Mouse (Mus musculus): ENCODE results near the gene Trib3.
"Not testable (repeated sequence)": the region's sequence is repeated elsewhere in the genome, so short reads cannot be mapped to it uniquely, and the experiment has no call there.

The Trib3 gene

DNA sequence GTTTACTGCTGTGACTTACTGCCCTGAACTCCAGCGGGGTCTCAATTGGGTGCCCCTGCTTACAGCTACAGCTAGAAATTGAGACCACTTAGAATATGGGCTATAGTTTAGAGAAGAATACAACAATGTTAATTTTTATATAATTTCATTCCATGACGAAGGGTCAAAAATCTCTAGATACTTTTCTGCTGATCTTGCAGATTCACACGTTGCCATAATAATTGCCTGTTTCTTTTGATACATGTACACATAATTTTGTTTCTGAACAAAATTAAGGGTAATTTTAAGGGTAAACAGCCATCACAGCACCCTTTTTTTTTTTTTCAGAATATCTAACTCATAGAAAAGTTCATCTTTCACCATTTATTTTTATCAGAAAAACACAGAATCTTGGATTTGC is 36.6 kb downstream of the Trib3 start:
- DNase-seq (ENCODE audit: low spot score), result no peak

DNA sequence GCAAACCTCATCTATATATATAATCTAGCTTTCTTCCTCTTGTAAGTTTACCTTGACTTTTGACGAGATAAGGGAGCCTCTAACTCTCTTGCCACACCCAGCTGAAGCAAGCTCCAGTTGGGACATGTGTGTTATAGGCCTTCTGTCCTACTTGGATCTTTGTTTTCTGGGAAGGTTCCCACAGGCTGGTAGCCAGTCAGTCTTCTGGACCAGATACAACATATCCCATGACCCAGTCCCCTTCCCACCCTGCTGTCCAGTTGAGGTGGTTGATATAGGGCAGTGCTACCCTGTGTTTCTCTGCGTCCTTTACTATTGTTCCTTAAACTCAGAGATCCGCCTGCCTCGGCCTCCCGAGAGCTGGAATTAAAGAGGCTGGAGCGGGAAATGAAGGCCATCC is 38.4 kb downstream of the Trib3 start:
- no peak for DNase-seq (ENCODE audit: low spot score)

DNA sequence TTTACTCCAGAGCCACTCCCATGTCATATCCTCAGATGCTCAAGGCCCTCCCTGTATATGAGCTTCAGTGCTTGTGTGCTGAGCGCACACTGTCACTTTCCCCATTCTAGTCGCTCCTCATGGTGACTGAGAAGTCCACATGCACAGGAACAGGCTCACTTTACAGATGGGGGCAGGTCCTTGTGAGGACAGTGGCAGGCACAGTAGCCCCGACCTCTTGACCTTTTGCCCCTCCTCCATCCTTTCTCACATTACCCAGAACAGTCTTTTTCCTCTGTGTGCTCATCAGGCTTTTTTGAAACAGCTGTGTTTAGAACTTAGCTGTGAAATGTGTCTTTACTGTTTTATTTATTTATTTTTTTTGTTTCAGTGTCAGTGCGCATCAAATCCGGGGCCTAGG is 40.1 kb downstream of the Trib3 start:
- peak; percentile 45 for DNase-seq (ENCODE audit: low spot score)

DNA sequence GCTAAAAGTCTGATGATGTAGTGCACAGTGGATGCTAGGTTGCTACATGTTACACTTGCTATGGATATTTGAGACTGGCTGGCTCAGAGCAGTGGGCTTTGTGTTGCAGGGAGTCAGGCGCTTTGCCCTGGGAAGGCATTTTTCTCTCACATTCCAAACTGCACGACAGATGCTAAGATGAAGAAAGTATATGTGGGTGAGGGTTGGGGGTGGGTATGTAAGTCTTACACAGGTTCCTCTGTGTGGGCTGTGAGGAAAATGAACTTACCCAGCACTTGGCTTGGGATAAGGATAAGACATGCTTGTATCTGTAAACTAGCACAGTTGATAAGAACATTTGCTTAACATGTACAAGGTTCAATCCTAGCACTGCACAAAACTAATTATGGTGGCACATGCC is 41.0 kb downstream of the Trib3 start:
- DNase-seq (ENCODE audit: low spot score), result no peak

DNA sequence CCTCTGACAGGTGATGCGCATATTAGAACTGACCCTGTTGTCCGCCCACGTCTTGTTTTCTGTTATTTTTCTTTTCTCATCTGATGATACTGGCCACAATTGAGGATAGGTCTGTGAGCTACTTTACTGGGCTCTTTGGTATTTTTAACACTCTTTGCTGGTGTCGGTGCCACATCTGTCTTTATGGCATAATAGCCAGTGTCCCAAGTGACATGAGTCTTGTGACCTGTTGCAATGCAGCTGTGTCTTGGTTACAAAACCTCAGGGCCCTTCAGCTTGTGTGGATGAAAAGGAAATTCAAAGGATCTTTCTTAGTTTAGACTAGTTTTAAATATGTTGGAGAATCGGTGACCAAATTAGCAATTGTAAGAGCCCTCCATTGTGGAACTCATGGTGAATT is 49.3 kb downstream of the Trib3 start:
- no peak for DNase-seq (ENCODE audit: low spot score)

DNA sequence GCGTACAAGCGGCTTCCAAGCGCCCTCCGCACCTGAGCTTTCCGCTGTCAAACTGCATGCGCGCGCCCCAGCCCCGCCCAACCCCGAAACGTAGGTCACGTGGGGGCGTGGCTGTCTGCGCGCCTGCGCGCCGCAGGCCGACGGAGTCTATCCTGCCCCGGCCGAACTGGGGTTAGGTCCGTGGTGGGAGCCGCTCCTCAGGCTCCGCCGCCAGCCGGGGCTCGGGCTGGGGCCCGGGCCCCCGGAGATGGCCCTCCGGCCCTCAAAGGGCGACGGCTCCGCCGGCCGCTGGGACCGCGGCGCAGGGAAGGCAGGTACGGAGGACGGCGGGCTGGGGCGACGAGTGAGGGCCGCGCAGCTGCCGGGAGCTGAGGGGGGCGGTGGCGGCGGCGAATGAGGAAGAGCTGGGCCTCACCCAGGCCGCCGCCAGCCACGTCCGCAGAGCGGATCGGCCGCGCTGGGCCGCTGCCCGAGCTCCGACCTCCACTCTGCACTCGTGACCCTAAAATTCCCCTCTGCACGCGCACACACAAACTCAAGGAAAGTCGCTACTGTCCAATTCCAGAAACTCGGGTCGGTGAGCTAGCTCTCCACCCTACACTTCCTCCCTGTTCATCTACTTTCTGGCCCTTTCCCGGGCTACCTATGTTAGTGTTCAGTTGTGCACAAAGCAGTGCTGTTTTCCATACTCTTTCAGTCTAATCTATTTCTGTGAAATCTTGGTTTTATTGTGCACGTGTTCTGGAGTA is 49.9 kb downstream of the Trib3 start, which contains the start of gene Tbc1d20:
Tbc1d20 (plus strand) TSS at position 102 of the 749 bp plus-strand sequence.
- peak; percentile 94 for DNase-seq (ENCODE audit: low spot score)

DNA sequence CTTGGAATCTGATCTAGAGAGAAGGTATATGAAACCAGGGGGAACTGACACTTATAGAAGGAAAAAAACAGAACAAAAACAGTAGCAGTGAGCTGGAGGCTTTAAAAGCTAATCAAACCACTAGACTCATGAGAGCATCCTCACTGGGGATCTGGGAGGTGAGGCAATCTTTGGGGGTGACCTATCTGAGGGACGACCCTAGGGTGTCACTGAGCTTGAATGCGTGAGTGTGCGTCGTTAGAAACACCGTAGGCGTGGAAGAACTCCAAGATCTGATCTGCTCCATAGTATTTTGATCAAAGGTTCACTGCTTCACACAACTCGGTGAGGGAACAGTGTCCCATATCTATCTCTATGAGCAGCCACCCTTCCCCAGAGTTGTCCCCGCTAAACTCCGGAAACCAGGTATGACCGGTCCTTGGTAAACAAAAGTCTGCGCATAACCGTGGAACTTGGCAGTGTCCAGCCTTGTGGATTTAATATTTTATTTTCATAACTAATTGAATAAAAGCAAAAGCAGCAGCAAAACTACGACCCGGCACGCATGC is 50.6 kb downstream of the Trib3 start:
- no peak for DNase-seq (ENCODE audit: low spot score)

DNA sequence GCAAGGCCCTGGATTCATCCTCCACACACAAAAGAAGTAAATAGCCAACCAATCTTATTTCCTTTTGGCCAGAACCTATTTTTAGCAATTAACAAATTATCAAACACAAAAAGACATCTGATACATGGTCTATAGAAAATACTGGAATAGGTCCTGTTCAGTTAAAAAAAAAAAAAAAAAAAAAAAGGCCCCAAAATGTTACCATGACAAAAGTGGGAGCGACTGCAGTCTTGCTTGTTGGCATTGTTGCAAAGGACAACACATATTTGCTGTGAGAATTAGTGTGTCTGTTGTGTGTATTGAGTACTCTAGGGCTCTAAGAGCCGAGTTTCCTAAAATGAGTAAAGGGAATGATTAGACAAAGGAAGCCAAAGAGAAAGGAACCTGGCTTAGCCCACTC is 51.4 kb downstream of the Trib3 start:
- DNase-seq (ENCODE audit: low spot score), result no peak

DNA sequence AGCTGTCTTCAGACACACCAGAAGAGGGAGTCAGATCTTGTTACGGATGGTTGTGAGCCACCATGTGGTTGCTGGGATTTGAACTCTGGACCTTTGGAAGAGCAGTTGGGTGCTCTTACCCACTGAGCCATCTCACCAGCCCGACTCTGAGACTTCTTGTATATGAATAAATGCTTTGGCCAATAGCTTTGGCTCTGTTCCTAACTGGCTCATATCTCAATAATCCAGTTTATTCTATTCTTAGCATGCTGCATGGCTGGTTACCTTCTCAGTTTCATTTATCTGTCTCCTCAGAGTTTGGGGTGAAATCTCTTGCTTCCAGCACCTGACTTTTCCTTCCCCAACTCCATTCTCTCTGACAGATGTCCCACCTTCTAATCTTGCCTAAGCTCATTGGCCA is 54.2 kb downstream of the Trib3 start:
- DNase-seq (ENCODE audit: low spot score), result not testable (repeated sequence)

DNA sequence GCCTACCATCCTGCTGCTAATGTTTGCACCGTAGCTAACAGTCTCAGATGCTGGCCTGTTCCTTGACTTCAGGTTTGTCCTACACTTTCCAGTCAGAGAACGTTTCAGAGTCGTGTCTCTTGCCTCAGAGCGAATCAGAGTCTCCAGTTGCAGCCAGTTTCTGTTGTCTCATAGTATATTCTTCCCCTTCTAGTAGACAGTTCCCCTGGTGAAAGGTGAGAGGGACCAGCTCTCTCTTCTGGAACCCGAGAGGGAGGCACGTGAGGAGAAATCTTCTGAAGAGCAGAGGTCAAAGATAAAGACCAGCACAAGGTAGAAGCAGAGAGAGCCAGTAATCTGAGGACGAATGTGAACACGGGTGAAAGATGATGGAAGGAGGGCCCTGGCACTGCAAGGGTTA is 55.8 kb downstream of the Trib3 start:
- no peak for DNase-seq (ENCODE audit: low spot score)

DNA sequence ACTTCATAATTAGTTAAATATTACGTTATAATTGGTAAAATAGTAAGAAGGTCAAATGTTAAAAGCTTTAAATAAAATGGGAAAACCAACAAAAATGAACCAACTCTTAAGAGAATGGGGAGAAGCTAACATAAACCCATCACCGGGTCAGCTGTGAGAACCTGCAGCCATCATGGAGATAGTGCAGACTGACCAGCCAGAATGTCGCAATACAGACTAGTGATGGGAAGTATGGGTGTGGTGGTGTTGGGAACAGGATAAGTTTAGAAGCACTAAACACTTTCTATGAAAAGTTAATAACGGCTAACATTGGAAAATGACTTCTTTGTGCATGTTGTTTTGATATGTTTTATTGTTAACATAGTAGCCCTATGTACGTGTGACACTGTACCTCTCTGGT is 56.3 kb downstream of the Trib3 start:
- no peak for DNase-seq (ENCODE audit: low spot score)
